Mouse (Mus musculus) midbrain, embryonic 10.5 days (tissue): ENCODE measurements around the gene Timmdc1. TPM values are rescaled to one million over a fixed set of nuclear protein-coding genes. Genes with fewer than 3 reads are reported as not detected.

ENCODE experiments used
- DNase-seq: peaks from one replicate; pipeline ENCODE4 v3.0.0-alpha.2; 2017; ENCODE audit warnings: low spot score
- H3K27ac ChIP-seq: fragments of 300-500 bp; sonication (generic); replicated peaks from 2 replicates; pipeline ENCODE4 v1.5.1; 2016; ENCODE audit warnings: mild to moderate bottlenecking
- H3K27me3 ChIP-seq: fragments of 300-500 bp; sonication (generic); 2 replicates; pipeline ENCODE4 v1.6.1; 2016; ENCODE audit warnings: low read depth, mild to moderate bottlenecking; ENCODE audit not compliant: poor library complexity, severe bottlenecking
- H3K36me3 ChIP-seq: fragments of 300-500 bp; sonication (generic); 2 replicates; pipeline ENCODE4 v1.6.1; 2016; ENCODE audit warnings: mild to moderate bottlenecking, moderate library complexity
- H3K4me1 ChIP-seq: fragments of 300-500 bp; sonication (generic); 2 replicates; pipeline ENCODE4 v1.6.1; 2016
- H3K4me3 ChIP-seq: fragments of 300-500 bp; sonication (generic); 2 replicates; pipeline ENCODE4 v1.5.1; 2016; ENCODE audit warnings: mild to moderate bottlenecking, moderate library complexity
- H3K9me3 ChIP-seq: fragments of 300-500 bp; sonication (generic); replicated peaks from 2 replicates; pipeline ENCODE4 v1.6.1; 2016; ENCODE audit warnings: mild to moderate bottlenecking
- WGBS: fragments of 180-500 bp; shearing (Covaris S2); methylation state at CpG from one replicate; pipeline ENCODE4 v1.1.7; 2016; 5-methylcytosine and 5-hydroxymethylcytosine counted together
- polyA plus RNA-seq: library from polyadenylated mRNA; unstranded; fragments of >200 nt; fragmentation: Nextera tagmentation; extraction: Ambion mirVana; gene quantifications from 2 replicates; pipeline ENCODE4 v1.2.1, GENCODE M21; 2016

Timmdc1 gene
- polyA plus RNA-seq, 1 experiment from 2014 or later, result 35.4 TPM

GRCm38 (mm10) chr16:38536544-38537146 is 14.2 kb upstream of the Timmdc1 start:
- no peaks in the 10 kb centered on the region for H3K9me3 ChIP-seq
- WGBS, result 58% methylated on average over 8 of the region's 8 CpGs
- DNase-seq, result peak; percentile 55
- no peaks in the 10 kb centered on the region for H3K4me1 ChIP-seq
- H3K36me3 ChIP-seq, result peaks cover 99% of the 10 kb centered on the region
- no peak overlapping the region for H3K4me3 ChIP-seq
- H3K27ac ChIP-seq, result no peak overlapping the region
- no peaks in the 10 kb centered on the region for H3K27me3 ChIP-seq

DNA sequence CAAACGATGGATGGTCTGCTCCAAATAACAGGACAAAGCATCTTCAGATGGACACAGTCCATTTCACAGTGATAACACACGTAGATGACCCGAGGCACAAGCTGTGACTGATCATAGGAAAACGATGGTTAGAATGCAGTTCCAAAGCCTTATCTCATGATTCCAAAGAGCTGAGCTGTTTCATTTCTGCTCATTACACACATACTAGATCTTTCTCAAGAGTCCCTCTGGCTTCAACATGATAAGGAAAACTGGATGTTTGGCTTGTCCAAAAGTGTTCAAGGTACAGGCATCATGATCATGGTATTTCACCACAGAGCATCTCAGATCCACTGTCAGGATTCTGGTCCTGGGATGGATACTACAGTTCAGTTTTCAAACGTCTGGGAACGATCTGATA is 3.8 kb upstream of the Timmdc1 start:
- H3K9me3 ChIP-seq, result no peaks in the 10 kb centered on the region
- no peak overlapping the region for H3K4me3 ChIP-seq
- peaks cover 71% of the 10 kb centered on the region for H3K36me3 ChIP-seq
- H3K27ac ChIP-seq, result no peak overlapping the region
- H3K4me1 ChIP-seq, result peaks cover 13% of the 10 kb centered on the region
- 92% methylated on average over 6 of the region's 6 CpGs for WGBS
- DNase-seq, result no peak
- no peaks in the 10 kb centered on the region for H3K27me3 ChIP-seq

DNA sequence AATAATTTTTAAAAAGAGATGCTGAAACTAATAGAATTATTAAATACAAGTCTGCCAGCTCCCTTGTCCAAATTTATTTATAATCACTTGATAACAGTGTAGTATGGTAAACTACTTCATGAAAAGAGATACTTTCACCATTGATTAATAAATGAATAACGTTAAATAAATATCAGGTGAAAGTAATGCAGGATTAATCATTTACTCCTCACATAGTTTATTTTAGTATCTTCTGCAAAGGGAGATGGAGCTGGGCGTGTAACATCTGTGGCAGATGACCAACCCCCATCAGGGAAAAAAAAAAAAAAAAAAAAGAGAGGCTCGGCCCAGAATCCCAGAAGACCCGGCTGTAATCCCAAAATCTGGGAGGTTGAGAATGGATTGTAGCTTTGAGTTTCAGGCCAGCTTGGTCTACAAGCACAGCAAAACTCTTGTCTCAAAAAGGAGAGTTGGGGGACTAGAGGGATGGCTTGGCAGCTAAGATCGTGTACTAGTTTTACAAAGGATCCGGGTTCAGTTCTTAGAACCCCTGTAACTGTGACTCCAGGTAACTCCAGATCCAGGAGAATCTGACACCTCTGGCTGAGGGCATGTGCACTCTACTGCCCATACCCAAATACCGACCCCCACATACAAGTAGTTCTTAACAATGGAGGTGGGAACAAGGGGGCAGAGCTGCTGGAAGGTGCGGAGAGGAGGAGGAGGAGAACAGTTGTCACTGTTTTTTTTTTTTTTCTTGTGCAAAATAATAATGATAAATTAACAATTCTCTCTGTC is 1.1 kb downstream of the Timmdc1 start:
- Histone ChIP-seq H3K4me3 (peak overlapping the region; percentile 74), H3K27me3 (no peaks in the 10 kb centered on the region), H3K27ac (peak overlapping the region; percentile 91; the same call in 1 of the 2 replicates), H3K36me3 (peaks cover 51% of the 10 kb centered on the region), H3K9me3 (no peaks in the 10 kb centered on the region), H3K4me1 (peaks cover 19% of the 10 kb centered on the region)
- DNase-seq, result no peak
- WGBS, result 41% methylated on average over 8 of the region's 8 CpGs

DNA sequence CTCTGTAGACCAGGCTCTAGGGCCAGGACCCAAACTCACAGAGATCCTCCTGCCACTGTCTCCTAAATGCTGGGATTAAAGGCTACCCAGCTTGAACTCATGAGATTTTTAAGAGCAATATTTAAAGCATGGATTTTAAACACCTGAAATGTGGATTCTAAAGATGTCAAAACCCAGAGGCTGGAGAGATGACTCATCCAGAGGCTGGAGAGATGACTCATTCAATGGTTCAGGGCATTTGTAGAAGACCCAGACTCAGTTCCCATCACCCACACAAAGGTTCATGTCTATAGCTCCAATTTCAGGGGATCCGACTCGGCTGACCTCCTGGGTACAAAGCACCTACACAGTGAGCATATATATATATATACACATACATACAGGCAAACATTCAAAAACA is 3.3 kb downstream of the Timmdc1 start:
- Histone ChIP-seq H3K36me3 (peaks cover 49% of the 10 kb centered on the region), H3K27me3 (no peaks in the 10 kb centered on the region), H3K4me3 (no peak overlapping the region), H3K27ac (no peak overlapping the region), H3K4me1 (peaks cover 19% of the 10 kb centered on the region), H3K9me3 (no peaks in the 10 kb centered on the region)
- 99% methylated on average over 2 of the region's 2 CpGs for WGBS
- DNase-seq, result no peak

GRCm38 (mm10) chr16:38510846-38511245 is 11.6 kb downstream of the Timmdc1 start:
- no peaks in the 10 kb centered on the region for H3K27me3 ChIP-seq
- no peaks in the 10 kb centered on the region for H3K4me1 ChIP-seq
- H3K36me3 ChIP-seq, result peaks cover 89% of the 10 kb centered on the region
- no peaks in the 10 kb centered on the region for H3K9me3 ChIP-seq
- 95% methylated on average over 2 of the region's 2 CpGs for WGBS
- DNase-seq, result no peak
- no peak overlapping the region for H3K27ac ChIP-seq
- H3K4me3 ChIP-seq, result no peak overlapping the region

- no peak overlapping the region for H3K4me3 ChIP-seq
- no peak overlapping the region for H3K27ac ChIP-seq
- no peaks in the 10 kb centered on the region for H3K9me3 ChIP-seq
- no peaks in the 10 kb centered on the region for H3K27me3 ChIP-seq
- H3K4me1 ChIP-seq, result no peaks in the 10 kb centered on the region
- H3K36me3 ChIP-seq, result peaks cover 89% of the 10 kb centered on the region
- peak; percentile 55 for DNase-seq
- 71% methylated on average over 4 of the region's 4 CpGs for WGBS
These were observed 16.3 kb downstream of the Timmdc1 start for GRCm38 (mm10) chr16:38506041-38506634.

DNA sequence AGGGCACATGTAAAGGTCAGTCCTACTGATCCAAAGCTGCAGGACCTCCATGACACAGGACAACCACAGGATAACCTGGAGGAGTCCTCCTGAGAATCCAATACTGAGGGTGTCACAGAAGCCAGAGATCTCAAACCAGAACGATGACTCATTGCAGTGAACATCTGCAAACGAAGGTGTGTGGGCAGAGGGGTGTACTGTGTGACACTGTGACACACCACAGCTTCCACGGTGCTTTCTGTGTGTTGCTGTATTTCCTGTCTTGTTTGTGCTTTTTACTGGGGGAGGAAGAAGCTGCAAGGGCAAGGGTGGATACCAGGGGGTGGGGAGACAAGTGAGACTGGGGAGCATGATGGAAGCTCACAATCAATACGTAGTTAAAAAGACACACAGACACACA is 18.9 kb downstream of the Timmdc1 start:
- Histone ChIP-seq H3K4me1 (no peaks in the 10 kb centered on the region), H3K4me3 (no peak overlapping the region), H3K27ac (no peak overlapping the region), H3K27me3 (no peaks in the 10 kb centered on the region), H3K36me3 (peaks cover 93% of the 10 kb centered on the region), H3K9me3 (no peaks in the 10 kb centered on the region)
- WGBS, result 89% methylated on average over 4 of the region's 4 CpGs
- no peak for DNase-seq

DNA sequence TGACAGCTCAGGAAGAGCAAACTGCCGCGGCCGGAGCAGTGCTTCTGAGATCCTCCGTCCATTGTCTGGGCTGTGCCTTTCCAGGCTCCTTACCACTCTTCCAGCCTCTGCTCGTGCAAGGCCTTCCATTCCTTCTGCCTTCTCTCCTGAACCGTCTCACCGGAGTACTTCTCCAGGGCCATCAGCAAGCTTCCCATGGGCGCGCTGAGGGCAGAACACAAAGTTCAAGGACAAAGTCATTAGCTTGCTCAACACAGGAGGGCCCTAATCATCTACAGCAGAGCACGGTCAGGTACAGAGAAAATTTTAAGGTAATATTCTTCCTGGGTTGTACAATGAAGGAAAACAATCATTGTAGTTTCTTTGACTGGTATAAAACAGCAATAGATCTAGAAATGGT is 20.0 kb downstream of the Timmdc1 start:
- no peak overlapping the region for H3K4me3 ChIP-seq
- no peak overlapping the region for H3K27ac ChIP-seq
- 93% methylated on average over 10 of the region's 10 CpGs for WGBS
- peaks cover 93% of the 10 kb centered on the region for H3K36me3 ChIP-seq
- DNase-seq, result no peak
- no peaks in the 10 kb centered on the region for H3K9me3 ChIP-seq
- no peaks in the 10 kb centered on the region for H3K27me3 ChIP-seq
- H3K4me1 ChIP-seq, result no peaks in the 10 kb centered on the region

- no peak for DNase-seq
- Histone ChIP-seq H3K27ac (no peak overlapping the region), H3K36me3 (peaks cover 55% of the 10 kb centered on the region), H3K9me3 (no peaks in the 10 kb centered on the region), H3K4me1 (no peaks in the 10 kb centered on the region), H3K27me3 (no peaks in the 10 kb centered on the region), H3K4me3 (no peak overlapping the region)
- 89% methylated on average over 7 of the region's 7 CpGs for WGBS
These were observed 25.8 kb downstream of the Timmdc1 start for GRCm38 (mm10) chr16:38496604-38497140.

- Histone ChIP-seq H3K4me3 (no peak overlapping the region), H3K27me3 (no peaks in the 10 kb centered on the region), H3K9me3 (no peaks in the 10 kb centered on the region), H3K36me3 (peaks cover 27% of the 10 kb centered on the region), H3K4me1 (no peaks in the 10 kb centered on the region), H3K27ac (no peak overlapping the region)
- no peak for DNase-seq
- WGBS, result 89% methylated on average over 10 of the region's 10 CpGs
These were observed 28.6 kb downstream of the Timmdc1 start for GRCm38 (mm10) chr16:38493890-38494289.

- Histone ChIP-seq H3K36me3 (peaks cover 14% of the 10 kb centered on the region), H3K27ac (no peak overlapping the region), H3K4me1 (no peaks in the 10 kb centered on the region), H3K27me3 (no peaks in the 10 kb centered on the region), H3K4me3 (no peak overlapping the region), H3K9me3 (no peaks in the 10 kb centered on the region)
- 84% methylated on average over 3 of the region's 3 CpGs for WGBS
- DNase-seq, result no peak
These were observed 29.9 kb downstream of the Timmdc1 start for GRCm38 (mm10) chr16:38492551-38492950.

DNA sequence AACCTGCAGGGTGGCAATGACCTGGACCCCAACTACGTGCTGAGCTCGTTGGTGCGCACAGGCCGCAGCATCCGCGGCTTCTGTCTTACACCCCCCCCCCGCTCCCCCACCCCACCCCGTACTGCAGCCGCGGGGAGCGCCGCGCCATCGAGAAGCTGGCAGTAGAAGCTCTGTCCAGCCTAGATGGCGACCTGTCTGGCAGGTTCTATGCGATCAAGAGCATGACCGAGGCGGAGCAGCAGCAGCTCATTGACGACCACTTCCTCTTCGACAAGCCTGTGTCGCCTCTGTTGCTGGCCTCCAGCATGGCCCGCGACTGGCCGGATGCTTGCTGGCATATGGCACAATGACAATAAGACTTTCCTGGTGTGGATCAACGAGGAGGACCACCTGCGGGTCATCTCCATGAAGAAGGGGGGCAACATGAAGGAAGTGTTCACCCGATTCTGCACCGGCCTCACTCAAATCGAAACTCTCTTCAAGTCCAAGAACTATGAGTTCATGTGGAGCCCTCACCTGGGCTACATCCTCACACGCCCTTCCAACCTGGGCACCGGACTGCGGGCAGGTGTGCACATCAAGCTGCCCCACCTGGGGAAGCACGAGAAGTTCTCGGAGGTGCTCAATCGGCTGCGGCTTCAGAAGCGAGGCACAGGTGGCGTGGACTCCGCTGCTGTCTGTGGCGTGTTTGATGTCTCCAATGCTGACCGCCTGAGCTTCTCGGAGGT is 38.7 kb downstream of the Timmdc1 start:
- Histone ChIP-seq H3K4me3 (peak overlapping the region; percentile 48), H3K9me3 (no peaks in the 10 kb centered on the region), H3K36me3 (no peaks in the 10 kb centered on the region), H3K27me3 (peaks cover 34% of the 10 kb centered on the region), H3K4me1 (peaks cover 12% of the 10 kb centered on the region), H3K27ac (no peak overlapping the region)
- WGBS, result 38% methylated on average over 42 of the region's 42 CpGs
- peak; percentile 18 for DNase-seq
